In the genomic region with DNA sequence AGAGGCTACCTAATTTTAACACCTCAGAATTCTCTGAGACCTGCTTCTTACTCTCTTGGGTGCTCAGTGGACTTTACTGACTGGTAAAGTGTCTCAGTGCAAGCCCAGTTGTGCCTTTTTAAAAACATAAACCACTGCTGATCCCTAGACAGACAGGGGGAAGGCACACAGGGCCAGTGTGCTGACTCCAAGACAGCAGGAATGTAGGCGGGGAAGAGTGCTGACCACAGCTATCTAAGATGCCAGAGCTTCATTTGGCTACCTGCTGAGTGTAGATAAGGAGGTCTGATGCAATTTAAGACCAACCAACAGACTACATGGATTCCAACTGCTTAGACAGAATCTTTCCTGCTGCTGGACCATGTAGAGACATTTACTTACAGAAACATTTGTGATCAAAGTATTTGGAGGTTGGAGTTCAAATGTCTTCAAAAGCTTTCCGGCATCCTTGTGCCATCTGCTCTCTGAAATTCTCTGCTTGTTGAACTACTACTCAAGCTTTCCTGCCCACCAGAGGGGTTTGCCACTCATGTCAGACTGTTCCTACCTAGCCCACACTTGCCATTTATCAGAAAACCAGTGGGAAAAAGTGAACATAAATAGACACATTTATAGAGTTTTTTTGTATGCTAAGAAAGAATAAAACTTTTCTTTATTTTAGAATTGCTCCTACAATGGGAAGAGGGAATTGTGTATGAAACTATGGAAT, we compare ENCODE assay signal across 12 mouse cellular contexts. TPM values are rescaled to one million over a fixed set of nuclear protein-coding genes. Genes with fewer than 3 reads are reported as not detected.
DNase-seq lines count a peak whose midpoint lies in the region; ATAC-seq lines count a peak whose summit lies in the region.
"Had no signal": no experiment of that assay in that cellular context is flagged by ENCODE, and none has a peak within 500 bp of the region (broad histone marks: within the 10 kb centered on the region; RNA-seq: fewer than 3 reads in every experiment).

No protein-coding gene starts in this region.

- no peak for DNase-seq in heart, postnatal 4 days
- peak; percentile 45 for DNase-seq in Muller cell, postnatal 12 days (ENCODE audit: inconsistent ontology term)
- DNase-seq in liver, result peak; percentile 88
- DNase-seq in spleen, postnatal 10 days (ENCODE audit: low spot score in 2 of 2), result peak; percentile 57 to 77
- DNase-seq in adrenal gland, adult 2 months, result no peak
- DNase-seq in left cerebral cortex, adult 11 months (ENCODE audit: low spot score), result no peak
- DNase-seq in ovary, postnatal 10 days (ENCODE audit: low spot score), result no peak
- DNase-seq: cerebellum, adult 11 months; heart, postnatal 36 days; midbrain, embryonic 14.5 days had no signal

- H3K4me1 ChIP-seq in heart, embryonic 13.5 days, result peaks cover 23% of the 10 kb centered on the region

- no peak overlapping the region; the same call in 1 of the 2 replicates for H3K9ac ChIP-seq in heart, embryonic 13.5 days

- H3K36me3 ChIP-seq in heart, embryonic 13.5 days, result peaks cover 84% of the 10 kb centered on the region

- 36% methylated on average over 2 of the region's 2 CpGs for WGBS in heart, embryonic 13.5 days

- no peak overlapping the region for H3K4me3 ChIP-seq in heart, embryonic 13.5 days

- peak; percentile 90 for ATAC-seq in heart, embryonic 13.5 days (ENCODE audit: extremely low read depth, insufficient number of reproducible peaks, low FRiP score, low TSS enrichment)
- ATAC-seq: activated CD4-positive, CD25-positive, alpha-beta regulatory T cell, adult 4 months had no signal

- H3K27ac ChIP-seq in heart, embryonic 13.5 days (replicated peaks), result peak overlapping the region; percentile 55; the same call in 1 of the 2 replicates

- 0 out of 2 replicates have a peak overlapping the region, but pooled peaks have one; percentile 9 for H3K4me2 ChIP-seq in heart, embryonic 13.5 days

- no peaks in the 10 kb centered on the region for H3K27me3 ChIP-seq in heart, embryonic 13.5 days (replicated peaks)

- no peaks in the 10 kb centered on the region for H3K9me3 ChIP-seq in heart, embryonic 13.5 days

RNA-seq across cellular contexts. Expression of a gene that starts 46.7 kb away (rescaled TPM):
- polyA plus RNA-seq in heart, embryonic 13.5 days (2015; fragmentation: Nextera tagmentation; extraction: Ambion mirVana), result 28.6 and 28.9 TPM in 2 replicates
- 10 to 100 TPM; 24.8 to 26.2 TPM for total RNA-seq in heart, postnatal 4 days (2021)
- total RNA-seq in adrenal gland, adult 2 months (2021), result 10 to 100 TPM; 21.5 to 22.6 TPM
- polyA plus RNA-seq in adrenal gland, adult 2 months (2012; rRNA removed), result 4.5 and 5.0 TPM in 2 replicates

Comparison
In these comparisons a context has a peak if more than half of its experiments do, and no peak if none do; other contexts are left out.
1. DNase-seq: peak in Muller cell, postnatal 12 days (single experiment), liver (single experiment) and spleen, postnatal 10 days (2 of 2); none in heart, postnatal 4 days (single experiment), adrenal gland, adult 2 months (single experiment), left cerebral cortex, adult 11 months (single experiment) and ovary, postnatal 10 days (single experiment).